Mouse (Mus musculus) kidney, postnatal 25 days (tissue): ENCODE measurements around the gene Igsf11.

Source experiments
- DNase-seq, 2 experiments: peaks; one replicate each; pipeline ENCODE4 v3.0.0; 2021; ENCODE audit warnings: mixed read lengths in 2 of 2

Igsf11 gene

DNA sequence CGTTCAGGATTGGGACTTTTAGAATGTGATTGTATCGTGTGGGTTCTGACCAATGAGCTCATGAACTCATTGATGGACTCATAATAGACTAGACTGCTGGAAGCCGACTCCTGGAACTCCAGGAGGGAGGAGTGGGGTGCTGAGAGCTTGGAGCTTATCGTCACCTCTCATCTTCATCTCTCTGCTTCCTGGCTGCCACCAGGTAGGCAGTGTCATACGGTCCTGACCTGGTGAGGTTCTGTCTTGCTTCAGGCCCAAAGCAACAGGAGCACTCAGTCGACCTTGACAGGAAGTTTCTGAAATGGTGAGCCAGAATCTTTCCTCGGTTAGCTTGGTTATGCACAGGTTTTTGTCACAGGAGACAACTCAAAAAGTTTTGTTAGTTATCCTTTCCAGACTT is at the start of gene Igsf11:
TSS of gene Igsf11 (plus strand) at position 301 of the 400 bp plus-strand sequence.
- DNase-seq = no peak

DNA sequence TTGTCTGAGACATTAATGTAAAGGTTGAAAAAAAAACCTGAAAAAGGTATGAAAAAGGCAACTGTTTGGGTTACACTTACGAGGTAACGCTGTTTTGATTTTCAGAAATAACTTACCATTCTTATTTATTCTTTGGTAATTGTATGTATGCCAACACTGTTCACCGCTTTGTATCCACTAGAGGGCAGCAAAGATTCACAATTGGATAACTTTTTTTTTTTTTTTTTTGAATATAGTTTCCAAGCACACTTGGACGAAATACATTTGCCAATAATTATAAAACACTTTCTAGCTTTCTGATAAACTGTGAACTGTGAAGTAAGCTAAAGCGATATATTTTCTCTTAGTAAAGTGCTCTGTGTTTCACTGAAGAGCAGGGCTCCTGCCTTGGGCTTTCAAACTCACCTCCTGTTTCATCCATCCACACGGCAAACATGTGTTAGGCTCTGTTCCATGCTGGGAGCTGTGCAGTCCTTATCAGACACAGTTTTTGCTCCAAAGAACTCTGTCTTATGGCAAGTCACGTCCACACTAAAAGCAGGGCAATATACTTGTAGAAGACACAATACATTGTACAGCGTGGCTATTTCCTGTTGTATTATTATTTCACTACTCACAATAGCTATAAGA is 34.2 kb upstream of the Igsf11 start:
- DNase-seq = peak in 1 of 2 experiments; percentile 46

DNA sequence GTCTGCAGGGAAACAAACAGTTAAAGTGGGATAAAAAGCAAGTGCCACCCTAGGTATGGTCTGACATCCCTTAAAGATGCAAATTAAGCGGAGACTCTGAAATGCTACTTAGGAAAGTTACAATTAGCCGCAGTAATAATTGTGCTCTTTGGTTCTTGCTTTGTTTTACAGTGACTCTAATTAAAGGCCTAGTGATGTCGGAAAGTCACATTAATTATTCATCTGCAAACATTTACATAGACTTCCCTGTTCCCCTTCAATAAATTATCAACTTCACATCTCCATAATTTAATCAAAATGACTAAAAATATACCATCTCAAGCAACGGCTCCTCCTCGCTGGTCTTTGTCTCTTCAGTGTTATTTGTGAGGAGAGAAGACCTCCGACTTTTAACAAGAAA is 31.9 kb upstream of the Igsf11 start:
- no peak for DNase-seq

DNA sequence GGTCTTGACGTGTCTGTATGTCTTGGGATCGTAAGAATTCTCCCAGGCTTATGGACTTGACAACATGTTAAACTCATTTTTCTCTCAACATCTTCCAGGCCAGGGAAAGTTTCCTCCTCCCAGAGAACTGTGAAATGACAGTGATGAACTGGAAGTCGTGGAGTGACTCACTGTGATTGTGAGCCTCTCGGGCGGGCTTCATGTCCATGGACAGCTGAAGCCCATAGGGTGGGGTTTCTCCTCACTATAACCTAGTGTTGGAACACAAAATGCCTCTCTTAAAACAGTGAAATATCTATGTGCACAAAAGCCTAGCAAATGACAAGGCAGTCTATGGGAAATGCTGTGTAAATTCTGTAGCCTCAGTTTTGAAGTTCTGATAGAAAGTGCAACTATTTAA is 28.1 kb upstream of the Igsf11 start:
- DNase-seq = no peak

DNA sequence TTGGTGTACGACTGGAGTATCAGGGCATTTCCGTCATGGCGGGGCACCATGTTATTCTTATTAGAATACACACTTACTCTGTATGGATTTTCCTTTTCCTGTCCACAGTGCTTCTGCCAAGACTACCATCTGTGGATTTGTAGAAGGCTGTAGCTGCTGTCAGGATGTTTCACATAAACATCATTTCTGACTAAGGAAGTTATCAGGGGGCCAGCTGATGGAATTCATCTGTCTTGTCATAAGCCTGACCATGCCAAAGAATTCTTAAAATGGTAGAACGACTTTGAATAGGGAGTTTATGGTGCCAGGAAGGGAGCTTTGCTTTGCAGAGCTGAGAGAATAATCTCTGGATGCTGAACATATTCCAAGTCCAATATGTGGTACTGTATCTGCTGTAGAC is 19.2 kb upstream of the Igsf11 start:
- DNase-seq = no peak

DNA sequence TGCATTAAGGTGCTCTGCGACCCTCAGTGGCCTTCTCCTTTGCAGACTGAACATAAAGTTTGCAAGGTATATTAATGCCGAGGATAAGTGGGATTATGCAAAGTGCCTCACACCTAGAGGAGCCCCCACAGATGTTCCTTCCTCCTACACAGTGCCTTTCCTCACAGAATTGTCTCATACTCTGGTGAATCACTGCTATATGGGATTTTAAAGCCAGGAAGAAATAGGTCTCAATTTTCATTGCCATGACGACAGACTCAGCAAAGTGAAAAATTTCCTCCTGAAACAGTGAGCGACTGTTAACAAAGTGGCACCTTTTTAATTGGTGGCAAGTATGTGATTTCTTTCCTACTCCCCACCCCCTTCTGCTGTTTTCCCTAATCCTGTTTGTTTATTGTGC is 18.0 kb upstream of the Igsf11 start:
- DNase-seq = no peak

DNA sequence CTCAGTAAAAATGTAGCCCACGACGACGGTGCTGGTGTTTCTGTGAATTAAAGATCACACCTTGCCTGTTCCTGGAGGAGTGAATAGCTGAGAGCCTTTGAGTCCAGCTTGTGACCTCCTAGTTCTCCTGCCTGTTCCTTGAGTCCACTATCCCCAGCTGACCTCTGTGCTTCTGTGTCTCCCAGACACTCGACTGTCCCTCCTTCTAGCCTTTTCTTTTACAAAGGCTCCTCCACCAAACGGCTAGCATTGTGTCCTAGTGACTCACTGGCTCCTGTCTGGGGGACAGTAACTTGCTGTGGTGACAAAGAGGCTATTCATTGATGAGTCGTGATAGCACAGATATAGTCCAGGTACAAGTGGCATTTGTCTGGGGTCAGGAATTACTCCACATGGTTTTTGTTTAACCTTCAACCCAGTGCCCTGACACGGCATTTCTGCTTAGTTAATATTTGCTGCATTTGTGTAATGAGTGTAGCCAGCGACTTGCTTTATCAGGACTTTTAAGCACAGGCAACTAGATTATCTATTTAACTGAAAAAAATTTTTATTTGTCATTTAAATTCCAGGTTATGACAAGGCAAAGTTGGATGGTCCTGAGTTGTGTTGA is 6.5 kb downstream of the Igsf11 start:
- peak; percentile 56 to 80 for DNase-seq

DNA sequence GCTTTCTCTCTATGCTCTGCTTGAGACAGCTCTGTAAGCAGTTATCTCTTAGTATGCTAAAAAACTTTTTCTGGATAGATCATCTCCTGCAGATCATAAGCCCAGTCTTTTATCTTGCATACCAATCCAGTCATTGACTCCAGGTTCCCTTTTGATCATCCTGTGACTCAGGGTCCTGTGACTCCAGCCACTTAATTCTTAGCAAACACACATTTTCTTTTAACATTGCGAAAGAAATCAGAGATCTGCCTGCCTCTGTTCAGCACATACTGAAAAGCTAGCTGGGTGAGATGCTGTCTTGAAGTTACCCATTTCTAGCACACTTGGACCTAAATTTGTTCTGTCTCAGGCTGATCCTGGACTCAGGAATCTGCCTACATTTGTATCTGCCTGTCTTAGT is 7.6 kb downstream of the Igsf11 start:
- no peak for DNase-seq

DNA sequence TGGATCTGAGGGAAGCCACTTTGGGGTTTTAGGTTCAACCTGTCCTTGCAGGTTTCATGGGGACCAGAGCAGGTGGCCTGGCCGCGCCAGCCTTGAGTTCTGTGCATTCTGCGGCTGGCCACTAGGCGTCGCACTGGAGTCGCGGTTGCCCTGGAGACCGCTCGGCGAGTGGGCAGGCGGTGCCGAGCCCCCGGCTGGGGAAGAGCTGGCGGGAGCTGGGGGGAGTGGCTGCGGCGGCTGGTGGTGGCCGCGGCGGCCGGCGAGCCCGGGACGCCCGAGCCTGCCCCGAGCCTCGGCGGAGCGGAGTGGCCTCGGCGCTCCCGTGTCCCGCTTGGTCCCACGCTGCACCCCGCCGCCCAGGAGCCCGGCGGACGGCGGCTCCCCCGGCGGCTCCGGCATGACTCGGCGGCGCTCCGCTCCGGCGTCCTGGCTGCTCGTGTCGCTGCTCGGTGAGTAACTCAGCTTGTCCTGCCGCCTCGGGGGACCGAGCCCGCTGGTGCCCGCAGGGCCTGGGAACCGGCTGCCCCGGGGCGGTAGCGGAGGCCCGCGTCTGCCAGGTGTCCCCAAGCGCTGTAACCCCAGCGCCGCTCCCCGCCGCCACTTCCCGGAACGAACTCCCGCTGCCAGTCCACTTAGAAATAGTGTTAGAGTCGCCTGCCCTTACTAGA is 9.8 kb downstream of the Igsf11 start:
- peak; percentile 93 to 94 for DNase-seq

DNA sequence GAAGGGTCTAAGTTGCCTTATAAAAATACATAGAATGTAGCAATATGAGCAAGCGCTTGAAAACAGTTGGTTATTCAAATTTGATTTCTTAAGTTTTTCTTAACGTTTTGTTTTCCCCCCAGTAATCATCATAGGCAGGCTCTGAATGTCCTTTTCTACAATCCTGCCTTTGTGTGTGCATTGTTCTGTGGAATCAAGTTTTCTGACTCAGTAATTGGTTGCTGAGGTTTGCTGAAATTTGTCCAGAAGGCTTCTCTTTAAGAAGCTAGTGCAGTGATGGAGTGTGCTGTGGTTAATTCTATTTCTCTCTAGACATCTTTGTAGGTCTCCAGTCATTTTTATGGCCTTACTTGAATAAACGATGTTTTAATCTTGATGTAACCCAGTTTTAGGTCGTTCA is 10.5 kb downstream of the Igsf11 start:
- no peak for DNase-seq

DNA sequence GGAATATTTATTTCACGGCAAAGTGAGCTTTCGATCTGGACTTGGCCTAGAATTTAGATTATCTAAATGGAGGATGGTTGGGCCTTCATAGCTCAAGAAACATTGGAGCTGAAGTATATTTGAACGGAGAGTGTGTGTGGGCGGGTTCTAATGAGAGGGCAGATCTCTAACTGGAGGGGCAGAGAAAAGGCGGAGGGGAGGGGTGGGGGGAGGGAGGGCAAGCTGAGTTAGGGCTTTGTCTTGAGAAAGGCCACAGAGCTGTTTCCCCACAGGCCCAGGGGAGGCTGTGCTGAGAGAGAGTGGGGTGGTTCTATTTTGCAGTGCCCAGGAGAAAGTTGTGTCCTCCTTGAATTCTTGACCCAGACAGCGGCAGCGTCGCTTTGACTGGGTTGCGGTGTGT is 11.7 kb downstream of the Igsf11 start:
- DNase-seq = no peak

DNA sequence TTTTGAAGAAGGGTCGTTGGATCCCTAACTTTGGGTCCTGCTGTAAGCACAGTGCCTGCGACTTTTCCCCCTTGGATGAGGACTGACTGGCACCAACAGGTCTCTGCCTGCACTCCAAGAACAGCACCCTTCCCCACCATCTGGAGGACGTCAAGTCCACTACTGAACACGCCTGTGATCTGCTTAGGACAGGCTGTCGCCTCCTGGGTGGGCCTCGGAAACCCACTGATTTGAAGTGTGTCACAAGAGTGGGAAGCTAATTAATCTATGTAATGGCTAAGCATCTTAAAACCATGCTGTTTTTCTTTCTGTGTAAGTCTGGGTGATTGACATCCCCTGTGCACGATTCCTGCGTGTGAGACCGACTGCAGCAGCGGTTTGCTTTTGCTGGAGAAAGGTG is 13.4 kb downstream of the Igsf11 start:
- no peak for DNase-seq

DNA sequence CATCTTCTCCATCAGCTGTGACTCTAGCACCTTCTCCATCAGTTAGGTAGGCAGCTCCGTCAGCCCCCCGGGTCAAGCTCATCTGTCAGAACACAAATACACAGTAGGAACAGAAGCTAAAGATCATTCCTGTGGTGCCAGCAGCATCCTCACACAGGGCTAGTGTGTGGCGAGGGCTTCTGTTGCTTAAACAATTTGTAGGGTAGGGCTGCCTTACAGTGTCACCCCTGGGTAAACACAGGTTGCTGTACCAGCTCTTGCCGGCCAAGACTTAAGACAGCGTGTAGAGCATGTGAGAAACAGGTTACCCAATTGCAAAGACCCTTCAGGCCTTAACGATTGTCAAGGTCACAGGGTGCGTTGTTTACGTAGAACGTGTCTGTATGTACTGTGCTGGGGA is 15.8 kb downstream of the Igsf11 start:
- DNase-seq = no peak

DNA sequence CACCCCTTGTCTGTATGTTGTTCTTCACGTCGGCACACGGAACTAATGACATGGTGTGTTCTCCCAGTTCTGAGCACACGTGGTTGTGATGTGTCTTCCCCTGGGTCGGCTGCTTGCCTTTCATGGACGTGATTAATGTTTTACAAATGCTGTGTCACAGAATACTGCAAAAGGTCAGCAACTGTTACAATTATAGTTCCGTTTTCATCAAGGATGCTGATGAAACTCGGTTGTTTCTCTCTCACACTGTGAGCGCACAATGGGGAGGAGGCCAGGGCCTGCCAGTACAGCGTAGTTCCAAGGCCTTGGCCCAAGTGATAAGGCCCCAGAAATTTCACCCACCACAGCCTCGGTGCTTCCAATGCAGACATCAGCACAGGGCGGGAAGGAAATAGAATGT is 17.0 kb downstream of the Igsf11 start:
- peak; percentile 19 to 44 for DNase-seq

DNA sequence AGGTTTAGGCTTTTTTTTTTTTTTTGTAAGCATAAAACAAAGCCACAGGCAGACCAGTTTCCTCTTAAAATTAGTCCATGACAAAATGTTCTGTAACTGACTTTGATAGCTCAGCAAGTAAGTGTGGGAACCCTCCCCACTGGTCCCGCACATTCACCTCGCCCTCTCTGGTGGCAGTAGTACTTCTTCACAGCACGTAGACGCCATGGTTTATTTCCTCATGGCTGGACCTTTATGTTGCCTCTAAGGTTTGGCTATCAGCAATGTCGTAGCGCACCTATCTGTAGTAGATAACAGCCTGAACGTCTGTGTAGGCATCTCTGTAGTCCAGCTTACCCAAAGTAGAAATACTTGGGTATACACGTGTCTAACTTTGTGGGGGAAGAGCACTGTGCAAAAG is 17.6 kb downstream of the Igsf11 start:
- DNase-seq = no peak

DNA sequence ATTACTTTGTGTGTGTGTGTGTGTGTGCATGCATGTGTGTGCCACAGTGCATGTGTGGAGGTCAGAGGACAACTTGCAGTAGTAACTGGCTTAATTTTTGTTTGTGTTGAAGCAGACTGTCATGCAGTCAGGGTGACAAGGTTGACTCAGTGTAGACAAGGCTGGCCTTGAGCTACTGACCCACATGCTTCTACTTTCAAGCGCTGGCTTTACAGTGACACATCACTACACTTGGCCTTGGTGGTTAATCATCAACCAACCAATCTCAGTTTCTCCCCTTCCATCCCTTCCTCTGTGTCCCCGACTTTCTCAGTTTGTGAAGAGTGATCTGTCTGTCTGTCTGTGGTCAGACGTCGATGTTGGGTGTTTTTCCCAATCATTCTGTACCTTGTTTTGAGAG is 23.0 kb downstream of the Igsf11 start:
- no peak for DNase-seq

DNA sequence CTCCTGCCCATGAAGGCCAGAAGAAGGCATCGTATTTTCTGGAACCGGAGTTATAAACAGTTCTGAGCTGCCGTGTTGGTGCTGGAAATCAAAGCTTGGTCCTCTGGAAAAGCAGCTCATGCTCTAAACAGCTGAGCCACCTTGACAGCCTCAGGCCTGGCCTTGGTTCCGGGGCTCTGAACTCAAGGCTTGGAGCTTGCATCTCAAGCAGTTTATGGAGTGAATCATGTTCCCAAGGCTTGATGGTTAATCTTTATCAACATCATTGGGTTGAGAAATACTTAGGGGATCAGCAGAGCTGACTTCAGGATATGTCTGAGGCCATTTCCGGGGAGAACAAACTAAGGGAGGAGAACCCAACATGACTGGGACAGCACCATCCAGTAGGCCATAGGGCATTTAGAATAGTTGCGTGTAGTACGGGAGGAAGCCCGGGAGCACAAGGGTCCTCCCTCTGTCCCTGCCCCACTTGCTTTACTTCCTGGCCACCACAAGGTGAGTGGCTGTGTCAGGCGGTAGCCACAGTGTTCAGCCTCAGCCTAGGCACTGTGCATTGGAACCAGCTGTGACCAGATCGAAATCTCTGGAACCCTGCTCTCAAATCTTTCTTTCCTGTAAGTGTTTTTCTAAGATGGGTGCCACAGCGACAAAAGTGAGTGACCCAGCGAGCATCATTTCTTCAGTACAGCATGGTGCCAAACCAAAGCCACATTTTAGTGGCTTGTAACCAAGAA is 23.7 kb downstream of the Igsf11 start:
- DNase-seq = peak in 1 of 2 experiments; percentile 58

DNA sequence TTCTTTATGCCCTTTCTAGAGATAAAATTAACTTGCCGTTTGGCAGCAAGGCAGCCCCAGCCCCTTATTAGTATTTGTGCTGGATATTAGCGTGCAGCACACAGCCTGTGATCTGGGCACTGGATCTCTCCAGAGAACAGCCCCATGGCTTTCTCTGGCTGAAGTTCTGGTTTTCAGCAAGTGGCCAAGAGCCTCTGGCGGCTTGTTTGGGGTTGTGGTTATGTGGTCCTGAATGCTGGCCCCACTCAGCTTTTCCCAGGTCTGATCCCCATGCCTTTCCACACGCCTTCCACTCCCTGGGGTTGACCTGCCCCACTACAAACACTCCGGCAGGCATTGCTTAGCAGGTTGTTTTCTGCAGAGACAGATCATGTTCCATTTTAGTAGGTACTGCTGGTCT is 24.4 kb downstream of the Igsf11 start:
- DNase-seq = no peak

DNA sequence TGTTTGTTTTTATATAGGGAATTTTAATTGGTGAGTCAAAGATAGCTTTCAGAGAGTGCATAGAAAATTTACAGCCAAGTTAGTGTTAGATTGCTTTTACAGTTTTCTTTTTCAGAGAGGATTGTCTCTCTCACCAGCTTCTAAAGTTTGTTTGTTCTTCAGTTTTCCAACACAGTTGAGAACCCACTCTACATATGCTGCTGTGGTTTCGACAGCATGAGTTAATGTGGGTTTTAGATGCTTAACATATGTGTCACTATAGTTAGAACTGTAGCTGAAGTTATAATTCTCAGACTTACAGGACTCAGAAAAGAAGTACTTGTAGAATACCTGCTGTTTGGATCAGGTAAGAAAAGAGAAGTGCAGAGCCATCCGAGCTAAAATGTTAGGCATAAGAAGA is 25.6 kb downstream of the Igsf11 start:
- no peak for DNase-seq

DNA sequence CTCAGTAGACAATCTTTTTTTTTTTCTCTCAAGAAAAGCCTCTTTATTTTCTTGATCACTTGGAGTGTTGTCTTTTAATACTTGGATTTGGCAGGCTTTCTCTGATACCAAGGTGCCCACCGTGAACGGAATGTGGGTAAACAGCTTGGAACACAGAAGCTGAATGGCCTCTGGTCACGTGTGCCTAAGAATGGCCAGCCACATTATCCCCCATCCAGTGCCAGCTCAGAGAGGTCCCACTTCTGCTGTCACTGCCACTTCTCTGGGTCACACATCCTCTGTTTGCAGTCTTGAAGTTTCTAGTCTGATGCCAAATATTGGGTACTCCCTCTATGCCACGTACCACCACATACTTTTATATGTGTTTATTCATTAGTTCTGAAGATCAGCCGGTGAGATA is 28.0 kb downstream of the Igsf11 start:
- DNase-seq = no peak

DNA sequence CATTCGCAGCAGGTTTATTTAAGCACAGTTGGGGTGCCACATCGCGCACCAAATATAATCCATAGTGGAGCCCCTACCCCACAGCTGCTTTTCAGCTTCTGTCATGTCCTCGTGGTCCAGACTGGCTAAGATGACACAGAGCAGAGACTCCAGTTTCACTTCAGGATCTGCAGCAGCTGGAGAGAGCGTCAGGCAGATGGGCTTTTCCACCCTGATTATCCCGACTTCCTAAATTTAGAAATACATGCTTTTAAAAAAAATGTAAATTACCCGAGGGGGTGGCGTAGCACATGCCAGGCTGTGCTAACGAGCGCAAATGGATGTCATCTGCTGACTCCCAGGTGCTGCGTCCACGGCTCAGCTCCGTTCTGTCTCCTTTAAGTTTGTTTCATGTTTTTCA is 32.5 kb downstream of the Igsf11 start:
- DNase-seq = no peak

DNA sequence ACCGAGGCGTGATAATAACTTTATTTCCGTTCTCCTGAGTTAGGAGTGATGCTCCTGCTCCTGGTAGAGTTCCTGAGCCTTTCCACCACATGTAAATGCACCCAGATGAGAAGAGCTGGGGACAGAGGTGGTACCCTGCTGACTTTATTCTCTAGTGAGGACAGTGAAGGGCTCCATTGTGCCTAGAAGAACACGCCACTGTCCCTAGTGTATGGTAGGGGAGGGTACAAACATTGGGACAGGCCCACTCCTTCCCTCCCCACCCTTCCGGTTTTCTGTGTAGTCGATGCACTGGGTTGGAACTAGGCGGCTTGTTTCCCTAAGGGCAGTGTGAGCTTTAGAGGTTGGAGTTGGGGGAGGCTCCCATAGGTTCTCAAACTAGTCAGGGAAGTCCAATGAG is 36.3 kb downstream of the Igsf11 start:
- DNase-seq = no peak

DNA sequence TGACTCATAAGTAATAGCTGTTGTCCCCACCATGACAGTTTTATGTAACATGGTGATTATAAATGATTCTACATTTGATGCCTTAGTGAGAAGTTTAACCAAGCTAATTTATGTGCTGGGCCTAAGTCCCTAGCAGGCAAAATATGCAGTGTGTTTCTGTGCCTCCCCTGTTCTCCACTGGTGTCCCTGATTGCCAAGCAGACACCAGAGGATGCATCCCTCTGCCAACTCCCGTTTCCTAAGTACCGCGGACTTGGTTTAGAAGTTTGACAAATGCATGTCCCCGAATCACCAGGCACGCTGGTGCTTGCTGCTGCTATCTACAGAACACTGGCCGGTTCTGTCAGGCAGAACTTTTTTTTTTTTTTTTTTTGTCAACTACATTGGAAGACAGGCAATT is 39.0 kb downstream of the Igsf11 start:
- DNase-seq = no peak

DNA sequence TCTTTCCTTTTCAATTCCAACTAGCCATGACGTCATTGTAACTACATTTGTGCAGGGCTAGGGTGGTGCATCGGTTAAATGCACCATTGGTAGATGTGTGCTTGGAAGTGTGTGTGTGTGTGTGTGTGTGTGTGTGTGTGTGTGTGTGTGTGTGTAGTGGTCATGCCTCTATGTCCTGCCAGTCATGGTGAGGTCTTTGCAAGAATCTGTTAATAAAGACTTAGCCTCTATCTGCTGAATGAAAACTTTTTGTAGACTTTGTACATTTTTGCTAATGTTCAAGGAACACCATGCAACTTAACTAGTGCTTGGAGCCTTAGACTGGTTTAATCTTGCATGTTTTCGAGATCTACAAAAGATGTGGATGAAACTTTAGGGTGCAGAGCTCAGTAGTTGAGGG is 48.3 kb downstream of the Igsf11 start:
- no peak for DNase-seq
